Mouse (Mus musculus) ES-Bruce4 (cell line): ENCODE measurements at regions not wholly inside any gene's neighbourhood (a gene's known extent, or its start where the extent isn't known, plus 50 kb on each side); places are given as distances from the start of the nearest gene placed in this dataset.

Experiments used
- H3K27ac ChIP-seq: 2 replicates; pipeline ENCODE4 v1.5.1; 2012; ENCODE audit warnings: low read length, inconsistent platforms; ENCODE audit not compliant: insufficient read depth
- H3K27me3 ChIP-seq: 2 replicates; pipeline ENCODE4 v1.6.1; 2012; ENCODE audit warnings: mild to moderate bottlenecking, low read length, inconsistent platforms; ENCODE audit not compliant: control insufficient read depth, poor library complexity, insufficient read depth, severe bottlenecking
- H3K36me3 ChIP-seq: 2 replicates; pipeline ENCODE4 v1.6.1; 2012; ENCODE audit warnings: inconsistent platforms, mild to moderate bottlenecking, low read length, moderate library complexity; ENCODE audit not compliant: control insufficient read depth, poor library complexity, insufficient read depth, severe bottlenecking
- H3K4me1 ChIP-seq: one replicate; pipeline ENCODE4 v1.8.1; 2011; ENCODE audit warnings: low read length; ENCODE audit not compliant: control insufficient read depth, insufficient read depth
- H3K4me3 ChIP-seq: 2 replicates; pipeline ENCODE4 v1.5.1; 2011; ENCODE audit warnings: low read depth, mild to moderate bottlenecking, low read length
- H3K9ac ChIP-seq: 2 replicates; pipeline ENCODE4 v1.6.1; 2012; ENCODE audit warnings: low read depth, mild to moderate bottlenecking, inconsistent platforms; ENCODE audit not compliant: poor library complexity, severe bottlenecking
- H3K9me3 ChIP-seq: replicated peaks from 2 replicates; pipeline ENCODE4 v1.6.1; 2012; ENCODE audit warnings: mild to moderate bottlenecking, low read length, inconsistent platforms; ENCODE audit not compliant: control insufficient read depth, poor library complexity, insufficient read depth, severe bottlenecking
- CTCF ChIP-seq: IDR thresholded peaks from one replicate; pipeline ENCODE4 v1.8.1; 2011; ENCODE audit warnings: low read depth, low read length
- EP300 ChIP-seq: IDR thresholded peaks from 2 replicates; pipeline ENCODE4 v1.6.1; 2011; ENCODE audit warnings: low read depth, low read length; ENCODE audit not compliant: insufficient read depth
- POLR2A ChIP-seq: IDR thresholded peaks from one replicate; pipeline ENCODE4 v1.8.1; 2011; ENCODE audit warnings: low read length; ENCODE audit not compliant: insufficient read depth

GRCm38 (mm10) chr11:112103252-112103651 is 678.8 kb upstream of the Sox9 start:
- Histone ChIP-seq H3K27ac (no peak overlapping the region), H3K36me3 (no peaks in the 10 kb centered on the region), H3K27me3 (no peaks in the 10 kb centered on the region), H3K9ac (no peak overlapping the region), H3K4me1 (no peaks in the 10 kb centered on the region), H3K4me3 (no peak overlapping the region), H3K9me3 (no peaks in the 10 kb centered on the region)
- TF ChIP-seq POLR2A (no peak), CTCF (no peak), EP300 (no peak)

DNA sequence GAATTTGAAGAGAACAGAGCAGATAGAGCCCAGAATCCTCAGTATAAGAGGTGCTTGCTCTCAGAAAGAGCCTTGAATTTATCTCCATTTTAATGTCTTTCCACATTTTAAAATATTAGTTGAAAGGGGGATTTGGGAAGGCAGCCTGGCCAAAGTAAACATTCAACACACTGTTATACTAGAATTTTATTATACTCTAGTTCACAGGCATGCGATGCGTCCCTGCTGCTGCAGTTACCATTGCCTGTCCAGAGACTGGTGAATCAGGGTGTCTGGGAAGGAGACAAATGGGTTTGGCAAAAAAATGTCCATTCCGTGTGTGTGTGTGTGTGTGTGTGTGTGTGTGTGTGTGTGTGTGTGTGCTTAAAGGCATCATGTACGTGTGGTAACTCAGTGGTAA is 675.1 kb upstream of the Sox9 start:
- no peaks in the 10 kb centered on the region for H3K9me3 ChIP-seq
- no peaks in the 10 kb centered on the region for H3K4me1 ChIP-seq
- no peaks in the 10 kb centered on the region for H3K27me3 ChIP-seq
- TF ChIP-seq EP300 (no peak), POLR2A (no peak), CTCF (no peak)
- H3K27ac ChIP-seq = no peak overlapping the region
- H3K4me3 ChIP-seq = no peak overlapping the region
- H3K9ac ChIP-seq = no peak overlapping the region
- H3K36me3 ChIP-seq = no peaks in the 10 kb centered on the region

- Histone ChIP-seq H3K9ac (no peak overlapping the region), H3K27me3 (no peaks in the 10 kb centered on the region), H3K9me3 (no peaks in the 10 kb centered on the region), H3K4me1 (no peaks in the 10 kb centered on the region), H3K4me3 (no peak overlapping the region), H3K27ac (no peak overlapping the region), H3K36me3 (no peaks in the 10 kb centered on the region)
- no peak for TF ChIP-seq EP300
- TF ChIP-seq POLR2A = no peak
- no peak for TF ChIP-seq CTCF
Measured at GRCm38 (mm10) chr11:112107314-112107713, 674.7 kb upstream of the Sox9 start.

DNA sequence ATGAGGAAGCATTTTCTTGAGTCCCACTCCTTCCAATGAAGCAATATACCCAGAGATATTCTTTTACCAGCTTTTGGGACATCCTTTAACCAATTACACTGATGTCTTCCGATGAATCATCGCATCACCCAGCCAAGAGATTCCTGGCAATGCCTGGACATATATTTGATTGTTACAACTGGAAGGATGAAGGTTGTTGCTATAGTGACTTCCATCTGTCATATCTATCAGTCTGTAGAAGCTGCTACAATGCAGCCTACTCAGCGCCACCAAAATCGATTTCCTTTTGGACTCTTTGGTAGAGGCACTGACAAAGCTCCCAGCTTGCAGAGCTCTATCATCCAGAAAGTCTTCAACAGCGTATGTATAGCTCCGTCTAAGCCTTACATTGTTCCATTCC is 661.0 kb upstream of the Sox9 start:
- Histone ChIP-seq H3K27ac (no peak overlapping the region), H3K36me3 (no peaks in the 10 kb centered on the region), H3K9ac (no peak overlapping the region), H3K9me3 (no peaks in the 10 kb centered on the region), H3K4me3 (no peak overlapping the region), H3K4me1 (no peaks in the 10 kb centered on the region), H3K27me3 (no peaks in the 10 kb centered on the region)
- TF ChIP-seq EP300 (no peak), CTCF (no peak), POLR2A (no peak)

GRCm38 (mm10) chr11:112121831-112122230 is 660.2 kb upstream of the Sox9 start:
- TF ChIP-seq EP300 (no peak), POLR2A (no peak), CTCF (no peak)
- Histone ChIP-seq H3K27me3 (no peaks in the 10 kb centered on the region), H3K4me1 (no peaks in the 10 kb centered on the region)

DNA sequence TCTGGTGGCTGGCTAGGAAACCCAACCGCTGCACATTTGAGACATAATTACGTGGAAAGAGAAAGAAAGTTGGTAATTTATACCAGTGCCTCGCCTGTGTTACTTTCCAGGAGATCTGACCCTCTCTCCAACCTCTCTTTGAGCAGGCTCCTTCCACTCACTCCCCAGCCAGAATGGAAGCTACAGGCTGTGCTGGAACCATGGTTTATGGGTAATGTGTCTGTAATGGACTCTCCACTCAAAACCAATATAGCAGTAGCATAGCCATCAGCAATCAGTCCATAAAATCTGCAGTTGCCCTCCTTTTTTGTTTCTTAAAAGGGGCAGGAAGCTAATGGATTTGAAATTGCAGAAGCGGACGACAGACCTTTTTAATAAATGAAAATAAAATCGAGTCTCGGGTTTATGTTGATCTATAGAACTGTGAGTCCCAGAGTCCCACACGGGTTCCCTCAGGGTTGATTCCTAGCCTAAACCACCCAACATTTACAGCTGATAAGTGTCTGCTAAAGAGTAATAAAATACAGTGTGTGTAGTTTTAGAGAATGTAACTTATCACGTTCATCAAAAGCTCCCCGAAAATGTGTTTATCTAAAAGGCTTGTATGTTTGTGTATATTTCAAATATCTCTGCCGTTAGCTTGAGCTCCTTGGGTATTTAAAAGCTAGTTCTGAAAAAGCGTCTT is 656.6 kb upstream of the Sox9 start:
- Histone ChIP-seq H3K36me3 (no peaks in the 10 kb centered on the region), H3K27ac (no peak overlapping the region), H3K9me3 (no peaks in the 10 kb centered on the region), H3K4me1 (no peaks in the 10 kb centered on the region), H3K27me3 (no peaks in the 10 kb centered on the region), H3K4me3 (no peak overlapping the region), H3K9ac (no peak overlapping the region)
- TF ChIP-seq POLR2A = no peak
- no peak for TF ChIP-seq CTCF
- TF ChIP-seq EP300 = no peak

More at GRCm38 (mm10) chr11:112121831-112122230, 660.2 kb upstream of the Sox9 start:
- Histone ChIP-seq H3K4me3 (no peak overlapping the region), H3K27ac (no peak overlapping the region), H3K36me3 (no peaks in the 10 kb centered on the region), H3K9me3 (no peaks in the 10 kb centered on the region), H3K9ac (no peak overlapping the region)
